Mouse (Mus musculus): ENCODE measurements around the gene Med27.

GRCm38 (mm10) chr2:29400234-29400633 is 53.6 kb downstream of the Med27 start:
- TF ChIP-seq CTCF (IDR thresholded peaks at IDR 0.05; ENCODE audit: control insufficient read depth, insufficient read depth, insufficient read length) (no peak), CEBPB (IDR thresholded peaks at IDR 0.05; ENCODE audit: low read depth) (no peak), MYOG (IDR thresholded peaks at IDR 0.05; ENCODE audit: control insufficient read depth, extremely low read depth, insufficient read length) (no peak), MAX (IDR thresholded peaks at IDR 0.05) (no peak), USF1 (IDR thresholded peaks at IDR 0.05; ENCODE audit: low read depth) (no peak), MYOD1 (IDR thresholded peaks at IDR 0.05; ENCODE audit: control insufficient read depth, insufficient read length, low read depth) (no peak), FOSL1 (IDR thresholded peaks at IDR 0.05; ENCODE audit: insufficient read depth, low read length, poor library complexity, severe bottlenecking) (no peak)
